Mouse (Mus musculus): Measurements from ENCODE around the gene Ccdc93. TPM values are rescaled to one million over a fixed set of nuclear protein-coding genes. Genes with fewer than 3 reads are reported as not detected.

Gene Ccdc93
- polyA plus RNA-seq, 1 experiment from 2014 or later, result 10.4 TPM

GRCm38 (mm10) chr1:121531439-121531838 is 100.6 kb downstream of the Ccdc93 start:
- H3K27me3 ChIP-seq (ENCODE audit: insufficient read depth, low read length), result peaks cover 21% of the 10 kb centered on the region
- WGBS, result 63% methylated on average over 7 of the region's 7 CpGs
- no peak overlapping the region for H3K9ac ChIP-seq (replicated peaks; ENCODE audit: low read length)
- no peaks in the 10 kb centered on the region for H3K36me3 ChIP-seq (ENCODE audit: insufficient read depth, low read length)
- H3K4me3 ChIP-seq (ENCODE audit: low read length), result no peak overlapping the region
- ATAC-seq (ENCODE audit: low FRiP score, low TSS enrichment), result no peak
- no peak overlapping the region for H3K27ac ChIP-seq (ENCODE audit: low read length)
- no peak overlapping the region for H3K4me2 ChIP-seq (replicated peaks; ENCODE audit: low read depth, low read length)
- no peaks in the 10 kb centered on the region for H3K9me3 ChIP-seq (ENCODE audit: low read length)
- peaks cover 12% of the 10 kb centered on the region for H3K4me1 ChIP-seq (ENCODE audit: insufficient read depth, low read length)

GRCm38 (mm10) chr1:121540361-121540760 is 109.5 kb downstream of the Ccdc93 start:
- WGBS, result 60% methylated on average over 8 of the region's 8 CpGs
- H3K4me3 ChIP-seq (ENCODE audit: low read length), result no peak overlapping the region
- no peaks in the 10 kb centered on the region for H3K36me3 ChIP-seq (ENCODE audit: insufficient read depth, low read length)
- no peaks in the 10 kb centered on the region for H3K4me1 ChIP-seq (ENCODE audit: insufficient read depth, low read length)
- H3K9me3 ChIP-seq (ENCODE audit: low read length), result no peaks in the 10 kb centered on the region
- H3K27me3 ChIP-seq (ENCODE audit: insufficient read depth, low read length), result no peaks in the 10 kb centered on the region
- H3K27ac ChIP-seq (ENCODE audit: low read length), result no peak overlapping the region
- ATAC-seq (ENCODE audit: low FRiP score, low TSS enrichment), result no peak
- H3K9ac ChIP-seq (replicated peaks; ENCODE audit: low read length), result no peak overlapping the region
- H3K4me2 ChIP-seq (replicated peaks; ENCODE audit: low read depth, low read length), result no peak overlapping the region

GRCm38 (mm10) chr1:121546844-121547243 is 116.0 kb downstream of the Ccdc93 start:
- no peak for ATAC-seq (ENCODE audit: low FRiP score, low TSS enrichment)
- Histone ChIP-seq H3K27ac (ENCODE audit: low read length) (no peak overlapping the region), H3K4me3 (ENCODE audit: low read length) (no peak overlapping the region), H3K4me2 (replicated peaks; ENCODE audit: low read depth, low read length) (no peak overlapping the region), H3K9me3 (ENCODE audit: low read length) (no peaks in the 10 kb centered on the region), H3K4me1 (ENCODE audit: insufficient read depth, low read length) (no peaks in the 10 kb centered on the region), H3K9ac (replicated peaks; ENCODE audit: low read length) (no peak overlapping the region), H3K27me3 (ENCODE audit: insufficient read depth, low read length) (no peaks in the 10 kb centered on the region), H3K36me3 (ENCODE audit: insufficient read depth, low read length) (peaks cover 5% of the 10 kb centered on the region; the same call in 1 of the 2 replicates)
- WGBS, result 77% methylated on average over 2 of the region's 2 CpGs

DNA sequence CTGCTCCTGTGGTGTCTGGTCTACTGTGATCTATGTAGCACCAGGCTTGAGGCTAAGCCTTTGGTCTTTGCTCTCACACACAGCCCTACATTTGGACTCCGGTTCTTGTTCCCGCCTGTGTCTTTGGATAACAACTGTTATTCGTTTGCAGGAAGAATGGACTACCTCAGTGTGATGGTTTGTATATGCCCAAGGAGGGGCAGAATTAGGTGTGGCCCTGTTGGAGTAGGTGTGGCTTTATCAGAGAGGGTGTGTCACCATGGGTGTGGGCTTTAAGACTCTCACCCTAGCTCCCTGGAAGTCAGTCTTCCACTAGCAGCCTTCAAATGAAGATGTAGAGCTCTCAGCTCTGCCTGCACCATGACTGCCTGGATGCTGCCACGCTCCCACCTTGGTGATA is 117.8 kb downstream of the Ccdc93 start:
- ATAC-seq (ENCODE audit: low FRiP score, low TSS enrichment), result no peak
- no peak overlapping the region for H3K4me2 ChIP-seq (replicated peaks; ENCODE audit: low read depth, low read length)
- no peaks in the 10 kb centered on the region for H3K27me3 ChIP-seq (ENCODE audit: insufficient read depth, low read length)
- no peaks in the 10 kb centered on the region for H3K9me3 ChIP-seq (ENCODE audit: low read length)
- H3K27ac ChIP-seq (ENCODE audit: low read length), result no peak overlapping the region
- H3K36me3 ChIP-seq (ENCODE audit: insufficient read depth, low read length), result peaks cover 20% of the 10 kb centered on the region
- no peak overlapping the region for H3K9ac ChIP-seq (replicated peaks; ENCODE audit: low read length)
- no peak overlapping the region for H3K4me3 ChIP-seq (ENCODE audit: low read length)
- no peaks in the 10 kb centered on the region for H3K4me1 ChIP-seq (ENCODE audit: insufficient read depth, low read length)
- 91% methylated on average over 4 of the region's 4 CpGs for WGBS

GRCm38 (mm10) chr1:121549456-121549855 is 118.6 kb downstream of the Ccdc93 start:
- H3K27me3 ChIP-seq (ENCODE audit: insufficient read depth, low read length), result no peaks in the 10 kb centered on the region
- H3K36me3 ChIP-seq (ENCODE audit: insufficient read depth, low read length), result peaks cover 26% of the 10 kb centered on the region
- ATAC-seq (ENCODE audit: low FRiP score, low TSS enrichment), result no peak
- no peak overlapping the region for H3K9ac ChIP-seq (replicated peaks; ENCODE audit: low read length)
- WGBS, result 83% methylated on average over 4 of the region's 4 CpGs
- H3K4me3 ChIP-seq (ENCODE audit: low read length), result no peak overlapping the region
- no peaks in the 10 kb centered on the region for H3K4me1 ChIP-seq (ENCODE audit: insufficient read depth, low read length)
- H3K27ac ChIP-seq (ENCODE audit: low read length), result no peak overlapping the region
- H3K4me2 ChIP-seq (replicated peaks; ENCODE audit: low read depth, low read length), result no peak overlapping the region
- H3K9me3 ChIP-seq (ENCODE audit: low read length), result no peaks in the 10 kb centered on the region

- Histone ChIP-seq H3K27me3 (ENCODE audit: insufficient read depth, low read length) (no peaks in the 10 kb centered on the region), H3K4me2 (replicated peaks; ENCODE audit: low read depth, low read length) (no peak overlapping the region), H3K4me3 (ENCODE audit: low read length) (no peak overlapping the region), H3K36me3 (ENCODE audit: insufficient read depth, low read length) (peaks cover 40% of the 10 kb centered on the region), H3K27ac (ENCODE audit: low read length) (no peak overlapping the region), H3K4me1 (ENCODE audit: insufficient read depth, low read length) (no peaks in the 10 kb centered on the region), H3K9ac (replicated peaks; ENCODE audit: low read length) (no peak overlapping the region), H3K9me3 (ENCODE audit: low read length) (no peaks in the 10 kb centered on the region)
- no peak for ATAC-seq (ENCODE audit: low FRiP score, low TSS enrichment)
- WGBS, result 90% methylated on average over 16 of the region's 16 CpGs
Measured at GRCm38 (mm10) chr1:121550801-121551456, 120.1 kb downstream of the Ccdc93 start.

GRCm38 (mm10) chr1:121551457-121551835 is 120.6 kb downstream of the Ccdc93 start:
- H3K27ac ChIP-seq (ENCODE audit: low read length), result no peak overlapping the region
- no peak overlapping the region for H3K9ac ChIP-seq (replicated peaks; ENCODE audit: low read length)
- peaks cover 46% of the 10 kb centered on the region for H3K36me3 ChIP-seq (ENCODE audit: insufficient read depth, low read length)
- no peaks in the 10 kb centered on the region for H3K9me3 ChIP-seq (ENCODE audit: low read length)
- H3K27me3 ChIP-seq (ENCODE audit: insufficient read depth, low read length), result no peaks in the 10 kb centered on the region
- H3K4me3 ChIP-seq (ENCODE audit: low read length), result no peak overlapping the region
- no peak overlapping the region for H3K4me2 ChIP-seq (replicated peaks; ENCODE audit: low read depth, low read length)
- ATAC-seq (ENCODE audit: low FRiP score, low TSS enrichment), result no peak
- 90% methylated on average over 7 of the region's 7 CpGs for WGBS
- H3K4me1 ChIP-seq (ENCODE audit: insufficient read depth, low read length), result no peaks in the 10 kb centered on the region

Other genes with a start within 250 kb of the Ccdc93 start
- 34.3 and 36.5 TPM in 2 replicates for gene Insig2, start 98.5 kb upstream of the Ccdc93 start, polyA plus RNA-seq (2015; fragmentation: Nextera tagmentation; extraction: Ambion mirVana)
- gene Htr5b, start 97.4 kb downstream of the Ccdc93 start, polyA plus RNA-seq (2015; fragmentation: Nextera tagmentation; extraction: Ambion mirVana), result 0.34 and 0.76 TPM in 2 replicates
- 55.9 and 65.9 TPM in 2 replicates for gene Ddx18, start 136.9 kb downstream of the Ccdc93 start, polyA plus RNA-seq (2015; fragmentation: Nextera tagmentation; extraction: Ambion mirVana)